Mouse (Mus musculus) lung, postnatal 10 days (tissue): ENCODE results near the gene Fam19a5.

ENCODE experiments used
- DNase-seq: peaks from one replicate; pipeline ENCODE4 v3.0.0; 2021

Fam19a5 gene

GRCm38 (mm10) chr15:87773955-87774354 is 229.9 kb downstream of the Fam19a5 start:
- no peak for DNase-seq

GRCm38 (mm10) chr15:87783331-87783730 is 239.2 kb downstream of the Fam19a5 start:
- DNase-seq, result no peak

- no peak for DNase-seq
Observed at GRCm38 (mm10) chr15:87789671-87790070, 245.6 kb downstream of the Fam19a5 start.

GRCm38 (mm10) chr15:87793661-87794060 is 249.6 kb downstream of the Fam19a5 start:
- DNase-seq, result no peak

- DNase-seq, result no peak
Observed at GRCm38 (mm10) chr15:87796571-87796970, 252.5 kb downstream of the Fam19a5 start.
